In genomic region chr6:99053111-99053510, GRCm38 (mm10) we compare ENCODE assay signal across 16 mouse cellular contexts.
"Had no signal": no experiment of that assay in that cellular context is flagged by ENCODE, and none has a peak within 500 bp of the region (broad histone marks: within the 10 kb centered on the region; RNA-seq: fewer than 3 reads in every experiment).

No protein-coding gene starts in this region.

- H3K4me1 ChIP-seq: intestine, embryonic 15.5 days; limb, embryonic 10.5 days; midbrain, embryonic 10.5 days; neural tube, embryonic 13.5 days; stomach, embryonic 15.5 days had no signal

- DNase-seq: kidney, adult 18-20 months; kidney, postnatal 10 days; kidney, postnatal 4 days; lung, adult 2 months; midbrain, embryonic 14.5 days; right cerebral cortex, adult 18-20 months; thymus, postnatal 36 days had no signal

- ATAC-seq: hindbrain, postnatal 0 days; intestine, embryonic 15.5 days; lung, postnatal 0 days had no signal

- H3K9ac ChIP-seq: intestine, embryonic 15.5 days; liver, embryonic 15.5 days; neural tube, embryonic 13.5 days; stomach, embryonic 15.5 days had no signal

- H3K4me3 ChIP-seq: intestine, embryonic 15.5 days; limb, embryonic 10.5 days; liver, embryonic 15.5 days; midbrain, embryonic 10.5 days; neural tube, embryonic 13.5 days; stomach, embryonic 15.5 days had no signal

- H3K27me3 ChIP-seq: intestine, embryonic 15.5 days; liver, embryonic 15.5 days; neural tube, embryonic 13.5 days; stomach, embryonic 15.5 days had no signal

- H3K36me3 ChIP-seq: intestine, embryonic 15.5 days; limb, embryonic 10.5 days; liver, embryonic 15.5 days; midbrain, embryonic 10.5 days; neural tube, embryonic 13.5 days; stomach, embryonic 15.5 days had no signal

- H3K9me3 ChIP-seq: intestine, embryonic 15.5 days; limb, embryonic 10.5 days; liver, embryonic 15.5 days; midbrain, embryonic 10.5 days; neural tube, embryonic 13.5 days; stomach, embryonic 15.5 days had no signal

- H3K4me2 ChIP-seq: intestine, embryonic 15.5 days; liver, embryonic 11.5 days; liver, embryonic 15.5 days; neural tube, embryonic 13.5 days; stomach, embryonic 15.5 days had no signal

- H3K27ac ChIP-seq: hindbrain, postnatal 0 days; intestine, embryonic 15.5 days; limb, embryonic 10.5 days; liver, embryonic 15.5 days; midbrain, embryonic 10.5 days; neural tube, embryonic 13.5 days; stomach, embryonic 15.5 days had no signal
